Mouse (Mus musculus): Measurements from ENCODE around the gene Hcn1. TPM values are rescaled to one million over a fixed set of nuclear protein-coding genes. Genes with fewer than 3 reads are reported as not detected.

Gene Hcn1
- total and polyA plus RNA-seq, 2 experiments from 2014 or later: 0.07 to 0.08 TPM

GRCm38 (mm10) chr13:117958496-117959421, 356.6 kb downstream of the Hcn1 start:
- 14% methylated on average over 18 of the region's 18 CpGs for WGBS
- H3K4me1 ChIP-seq (ENCODE audit: control insufficient read depth, insufficient read depth): peaks cover 3% of the 10 kb centered on the region; the same call in 1 of the 2 replicates
- H3K27me3 ChIP-seq (ENCODE audit: control insufficient read depth, insufficient read depth, low read length): no peaks in the 10 kb centered on the region
- H3K9ac ChIP-seq (replicated peaks; ENCODE audit: low read depth, low read length): no peak overlapping the region
- H3K4me3 ChIP-seq (ENCODE audit: low read depth, low read length): no peak overlapping the region
- DNase-seq (ENCODE audit: low spot score): no peak
- H3K4me2 ChIP-seq (ENCODE audit: low read depth, low read length): peak overlapping the region; percentile 48
- no peaks in the 10 kb centered on the region for H3K36me3 ChIP-seq (replicated peaks; ENCODE audit: control insufficient read depth, insufficient read depth, low read length)
- no peaks in the 10 kb centered on the region for H3K9me3 ChIP-seq (replicated peaks; ENCODE audit: control insufficient read depth, low read length)
- no peak for ATAC-seq (ENCODE audit: insufficient read depth, low read depth)
- H3K27ac ChIP-seq (ENCODE audit: low read depth): no peak overlapping the region
- no peak for TF ChIP-seq EP300 (IDR thresholded peaks at IDR 0.05; ENCODE audit: low read depth)
- TF ChIP-seq CTCF (IDR thresholded peaks at IDR 0.05; ENCODE audit: low read depth): no peak

- no peak overlapping the region for H3K4me3 ChIP-seq (ENCODE audit: low read depth, low read length)
- H3K4me1 ChIP-seq (ENCODE audit: control insufficient read depth, insufficient read depth): no peaks in the 10 kb centered on the region
- H3K27ac ChIP-seq (ENCODE audit: low read depth): no peak overlapping the region
- DNase-seq (ENCODE audit: low spot score) (no peak), ATAC-seq (ENCODE audit: insufficient read depth, low read depth) (no peak)
- no peak overlapping the region for H3K9ac ChIP-seq (replicated peaks; ENCODE audit: low read depth, low read length)
- no peaks in the 10 kb centered on the region for H3K27me3 ChIP-seq (ENCODE audit: control insufficient read depth, insufficient read depth, low read length)
- no peaks in the 10 kb centered on the region for H3K36me3 ChIP-seq (replicated peaks; ENCODE audit: control insufficient read depth, insufficient read depth, low read length)
- no peak for TF ChIP-seq EP300 (IDR thresholded peaks at IDR 0.05; ENCODE audit: low read depth)
- no peak for TF ChIP-seq CTCF (IDR thresholded peaks at IDR 0.05; ENCODE audit: low read depth)
- H3K4me2 ChIP-seq (ENCODE audit: low read depth, low read length): no peak overlapping the region
- no peaks in the 10 kb centered on the region for H3K9me3 ChIP-seq (replicated peaks; ENCODE audit: control insufficient read depth, low read length)
Observed at GRCm38 (mm10) chr13:117964620-117965019, 362.5 kb downstream of the Hcn1 start.

GRCm38 (mm10) chr13:117975382-117975781, 373.3 kb downstream of the Hcn1 start:
- DNase-seq (ENCODE audit: low spot score) (no peak), ATAC-seq (ENCODE audit: insufficient read depth, low read depth) (no peak)
- Histone ChIP-seq H3K9me3 (replicated peaks; ENCODE audit: control insufficient read depth, low read length) (no peaks in the 10 kb centered on the region), H3K36me3 (replicated peaks; ENCODE audit: control insufficient read depth, insufficient read depth, low read length) (no peaks in the 10 kb centered on the region), H3K4me3 (ENCODE audit: low read depth, low read length) (no peak overlapping the region), H3K4me2 (ENCODE audit: low read depth, low read length) (no peak overlapping the region), H3K27me3 (ENCODE audit: control insufficient read depth, insufficient read depth, low read length) (no peaks in the 10 kb centered on the region), H3K9ac (replicated peaks; ENCODE audit: low read depth, low read length) (no peak overlapping the region), H3K27ac (ENCODE audit: low read depth) (no peak overlapping the region), H3K4me1 (ENCODE audit: control insufficient read depth, insufficient read depth) (no peaks in the 10 kb centered on the region)
- 66% methylated on average over 7 of the region's 7 CpGs for WGBS
- TF ChIP-seq CTCF (IDR thresholded peaks at IDR 0.05; ENCODE audit: low read depth) (no peak), EP300 (IDR thresholded peaks at IDR 0.05; ENCODE audit: low read depth) (no peak)

- Histone ChIP-seq H3K4me3 (ENCODE audit: low read depth, low read length) (no peak overlapping the region), H3K36me3 (replicated peaks; ENCODE audit: control insufficient read depth, insufficient read depth, low read length) (no peaks in the 10 kb centered on the region), H3K4me2 (ENCODE audit: low read depth, low read length) (no peak overlapping the region), H3K4me1 (ENCODE audit: control insufficient read depth, insufficient read depth) (no peaks in the 10 kb centered on the region), H3K9me3 (replicated peaks; ENCODE audit: control insufficient read depth, low read length) (no peaks in the 10 kb centered on the region), H3K9ac (replicated peaks; ENCODE audit: low read depth, low read length) (no peak overlapping the region), H3K27ac (ENCODE audit: low read depth) (no peak overlapping the region), H3K27me3 (ENCODE audit: control insufficient read depth, insufficient read depth, low read length) (no peaks in the 10 kb centered on the region)
- whole genome bisulfite sequencing: 53% methylated on average over 10 of the region's 10 CpGs
- TF ChIP-seq EP300 (IDR thresholded peaks at IDR 0.05; ENCODE audit: low read depth): no peak
- no peak for TF ChIP-seq CTCF (IDR thresholded peaks at IDR 0.05; ENCODE audit: low read depth)
- no peak for ATAC-seq (ENCODE audit: insufficient read depth, low read depth)
- no peak for DNase-seq (ENCODE audit: low spot score)
Observed at GRCm38 (mm10) chr13:117975823-117976222, 373.7 kb downstream of the Hcn1 start.

- ATAC-seq (ENCODE audit: insufficient read depth, low read depth): no peak
- no peak overlapping the region for H3K4me3 ChIP-seq (ENCODE audit: low read depth, low read length)
- H3K9ac ChIP-seq (replicated peaks; ENCODE audit: low read depth, low read length): no peak overlapping the region
- no peaks in the 10 kb centered on the region for H3K4me1 ChIP-seq (ENCODE audit: control insufficient read depth, insufficient read depth)
- 63% methylated on average over 2 of the region's 2 CpGs for WGBS
- H3K9me3 ChIP-seq (replicated peaks; ENCODE audit: control insufficient read depth, low read length): no peaks in the 10 kb centered on the region
- no peak for DNase-seq (ENCODE audit: low spot score)
- H3K27me3 ChIP-seq (ENCODE audit: control insufficient read depth, insufficient read depth, low read length): no peaks in the 10 kb centered on the region
- no peak for TF ChIP-seq EP300 (IDR thresholded peaks at IDR 0.05; ENCODE audit: low read depth)
- TF ChIP-seq CTCF (IDR thresholded peaks at IDR 0.05; ENCODE audit: low read depth): no peak
- H3K36me3 ChIP-seq (replicated peaks; ENCODE audit: control insufficient read depth, insufficient read depth, low read length): no peaks in the 10 kb centered on the region
- no peak overlapping the region for H3K27ac ChIP-seq (ENCODE audit: low read depth)
- no peak overlapping the region for H3K4me2 ChIP-seq (ENCODE audit: low read depth, low read length)
Observed at GRCm38 (mm10) chr13:117984339-117984738, 382.2 kb downstream of the Hcn1 start.

Measured in heart, postnatal 0 days (tissue).